In genomic region chr2:158519800-158520199, GRCm38 (mm10) we compare ENCODE assay signal across 24 mouse cellular contexts. TPM values are rescaled to one million over a fixed set of nuclear protein-coding genes. Genes with fewer than 3 reads are reported as not detected.
DNase-seq lines count a peak whose midpoint lies in the region; ATAC-seq lines count a peak whose summit lies in the region.
"Had no signal": no experiment of that assay in that cellular context is flagged by ENCODE, and none has a peak within 500 bp of the region (broad histone marks: within the 10 kb centered on the region; RNA-seq: fewer than 3 reads in every experiment).

No protein-coding gene starts in this region.

- ATAC-seq in embryonic facial prominence, embryonic 11.5 days (replicated peaks; ENCODE audit: insufficient number of reproducible peaks, low FRiP score, low TSS enrichment, low read depth): no peak
- ATAC-seq in embryonic facial prominence, embryonic 14.5 days (ENCODE audit: low read depth): peak; percentile 92; the same call in 1 of the 2 replicates
- ATAC-seq: activated CD4-positive, CD25-positive, alpha-beta regulatory T cell, adult 4 months; CD4-positive, CD25-positive, alpha-beta regulatory T cell, adult 4 months had no signal

- WGBS in embryonic facial prominence, embryonic 11.5 days: 77% methylated on average over 6 of the region's 6 CpGs
- 80% methylated on average over 6 of the region's 6 CpGs for WGBS in embryonic facial prominence, embryonic 10.5 days
- 59% methylated on average over 6 of the region's 6 CpGs for WGBS in embryonic facial prominence, embryonic 14.5 days

- H3K9ac ChIP-seq in embryonic facial prominence, embryonic 11.5 days (replicated peaks; ENCODE audit: low read length): no peak overlapping the region
- H3K9ac ChIP-seq in embryonic facial prominence, embryonic 14.5 days (ENCODE audit: low read depth, low read length): no peak overlapping the region

- DNase-seq in embryonic facial prominence, embryonic 11.5 days (ENCODE audit: low spot score): peak; percentile 6
- DNase-seq in embryonic facial prominence, embryonic 10.5 days (ENCODE audit: low spot score): no peak
- peak; percentile 65 for DNase-seq in embryonic facial prominence, embryonic 14.5 days (ENCODE audit: low spot score)
- DNase-seq in left cerebral cortex, postnatal 10 days (ENCODE audit: extremely low spot score in 1 of 2, low spot score in 2 of 2): no peak
- DNase-seq: adrenal gland, adult 2 months; adrenal gland, adult 8-10 months; adrenal gland, postnatal 10 days; adrenal gland, postnatal 14 days; adrenal gland, postnatal 25 days; adrenal gland, postnatal 36 days; cerebellum, adult 11 months; cerebellum, adult 11-12 months; cerebellum, adult 18-20 months had no signal

- no peaks in the 10 kb centered on the region for H3K27me3 ChIP-seq in embryonic facial prominence, embryonic 11.5 days (ENCODE audit: control insufficient read depth, insufficient read depth, low read length)
- no peaks in the 10 kb centered on the region for H3K27me3 ChIP-seq in embryonic facial prominence, embryonic 10.5 days (replicated peaks; ENCODE audit: low read depth, poor library complexity, severe bottlenecking)
- H3K27me3 ChIP-seq in embryonic facial prominence, embryonic 14.5 days (replicated peaks; ENCODE audit: control insufficient read depth, insufficient read depth, low read length): no peaks in the 10 kb centered on the region
- H3K27me3 ChIP-seq: Patski had no signal

- no peak overlapping the region for H3K4me2 ChIP-seq in embryonic facial prominence, embryonic 11.5 days (ENCODE audit: low read depth, low read length)
- H3K4me2 ChIP-seq in embryonic facial prominence, embryonic 14.5 days (ENCODE audit: low read depth, low read length): no peak overlapping the region

- no peak overlapping the region for H3K27ac ChIP-seq in embryonic facial prominence, embryonic 11.5 days (replicated peaks; ENCODE audit: low read depth, low read length)
- no peak overlapping the region for H3K27ac ChIP-seq in embryonic facial prominence, embryonic 10.5 days (replicated peaks)
- no peak overlapping the region for H3K27ac ChIP-seq in embryonic facial prominence, embryonic 14.5 days (replicated peaks; ENCODE audit: low read depth, low read length)

- H3K9me3 ChIP-seq in embryonic facial prominence, embryonic 11.5 days (replicated peaks; ENCODE audit: control insufficient read depth, low read length): no peaks in the 10 kb centered on the region
- 0 out of 2 replicates have a peak, but pooled peaks cover 2% of the 10 kb centered on the region for H3K9me3 ChIP-seq in embryonic facial prominence, embryonic 10.5 days
- H3K9me3 ChIP-seq in embryonic facial prominence, embryonic 14.5 days (ENCODE audit: control insufficient read depth, low read length): 0 out of 2 replicates have a peak, but pooled peaks cover 3% of the 10 kb centered on the region
- H3K9me3 ChIP-seq: G1E had no signal

- no peak overlapping the region for H3K4me3 ChIP-seq in embryonic facial prominence, embryonic 11.5 days (ENCODE audit: low read depth, low read length)
- no peak overlapping the region for H3K4me3 ChIP-seq in embryonic facial prominence, embryonic 10.5 days
- no peak overlapping the region for H3K4me3 ChIP-seq in embryonic facial prominence, embryonic 14.5 days (ENCODE audit: low read depth, low read length)

- intact Hi-C loops in left cerebral cortex, postnatal 10 days (cut with DNase I): no loop called here

- no peaks in the 10 kb centered on the region for H3K4me1 ChIP-seq in embryonic facial prominence, embryonic 11.5 days (ENCODE audit: control insufficient read depth, insufficient read depth, low read length)
- H3K4me1 ChIP-seq in embryonic facial prominence, embryonic 10.5 days: no peaks in the 10 kb centered on the region
- H3K4me1 ChIP-seq in embryonic facial prominence, embryonic 14.5 days (ENCODE audit: control insufficient read depth, insufficient read depth, low read length): no peaks in the 10 kb centered on the region

- no peaks in the 10 kb centered on the region for H3K36me3 ChIP-seq in embryonic facial prominence, embryonic 11.5 days (replicated peaks; ENCODE audit: control insufficient read depth, insufficient read depth, low read depth, low read length)
- H3K36me3 ChIP-seq in embryonic facial prominence, embryonic 10.5 days (replicated peaks): no peaks in the 10 kb centered on the region
- H3K36me3 ChIP-seq in embryonic facial prominence, embryonic 14.5 days (ENCODE audit: control insufficient read depth, insufficient read depth, low read length): no peaks in the 10 kb centered on the region
- H3K36me3 ChIP-seq: G1E had no signal

RNA-seq across cellular contexts. Expression of gene Arhgap40, which starts 7.2 kb away (rescaled TPM):
- 0.24 and 0.55 TPM in 2 replicates for polyA plus RNA-seq in embryonic facial prominence, embryonic 11.5 days (2014; fragmentation: Nextera tagmentation; extraction: Ambion mirVana)
- 0.21 and 0.25 TPM in 2 replicates for polyA plus RNA-seq in embryonic facial prominence, embryonic 10.5 days (2016; fragmentation: Nextera tagmentation; extraction: Ambion mirVana)
- polyA plus RNA-seq in embryonic facial prominence, embryonic 14.5 days (2014; fragmentation: Nextera tagmentation; extraction: Ambion mirVana): 1.6 and 2.6 TPM in 2 replicates
- total RNA-seq in left cerebral cortex, postnatal 10 days (2021): not detected
- total RNA-seq: adrenal gland, adult 18-20 months; adrenal gland, adult 2 months; adrenal gland, adult 8-10 months; adrenal gland, postnatal 10 days; adrenal gland, postnatal 14 days; adrenal gland, postnatal 25 days; adrenal gland, postnatal 36 days; adrenal gland, postnatal 4 days; CH12.LX; G1E; MEL had no signal
- polyA plus RNA-seq: activated CD4-positive, CD25-positive, alpha-beta regulatory T cell, adult 4 months; adrenal gland, adult 2 months; C2C12; CD4-positive, CD25-positive, alpha-beta regulatory T cell, adult 4 months; G1E had no signal

RNA-seq across cellular contexts. Expression of gene Adig, which starts 17.4 kb away (rescaled TPM):
- polyA plus RNA-seq in embryonic facial prominence, embryonic 11.5 days (2014; fragmentation: Nextera tagmentation; extraction: Ambion mirVana): not detected in 2 replicates
- polyA plus RNA-seq in embryonic facial prominence, embryonic 10.5 days (2016; fragmentation: Nextera tagmentation; extraction: Ambion mirVana): not detected in 2 replicates
- 0.55 and 1.3 TPM in 2 replicates for polyA plus RNA-seq in embryonic facial prominence, embryonic 14.5 days (2014; fragmentation: Nextera tagmentation; extraction: Ambion mirVana)
- not detected for total RNA-seq in left cerebral cortex, postnatal 10 days (2021)
- total RNA-seq: CH12.LX, ES-E14, G1E, MEL had no signal
- polyA plus RNA-seq: activated CD4-positive, CD25-positive, alpha-beta regulatory T cell, adult 4 months; brain, embryonic 14.5 days; CD4-positive, CD25-positive, alpha-beta regulatory T cell, adult 4 months; G1E; Patski had no signal

Comparison
In these comparisons a context has a peak if more than half of its experiments do, and no peak if none do; other contexts are left out.
1. DNase-seq: peak in embryonic facial prominence, embryonic 11.5 days (single experiment) and embryonic facial prominence, embryonic 14.5 days (single experiment); none in embryonic facial prominence, embryonic 10.5 days (single experiment) and left cerebral cortex, postnatal 10 days (0 of 2).